Mouse (Mus musculus): ENCODE data around the gene Txndc8. TPM values are rescaled to one million over a fixed set of nuclear protein-coding genes. Genes with fewer than 3 reads are reported as not detected.

The Txndc8 gene
- not detected for total RNA-seq (2021)

DNA sequence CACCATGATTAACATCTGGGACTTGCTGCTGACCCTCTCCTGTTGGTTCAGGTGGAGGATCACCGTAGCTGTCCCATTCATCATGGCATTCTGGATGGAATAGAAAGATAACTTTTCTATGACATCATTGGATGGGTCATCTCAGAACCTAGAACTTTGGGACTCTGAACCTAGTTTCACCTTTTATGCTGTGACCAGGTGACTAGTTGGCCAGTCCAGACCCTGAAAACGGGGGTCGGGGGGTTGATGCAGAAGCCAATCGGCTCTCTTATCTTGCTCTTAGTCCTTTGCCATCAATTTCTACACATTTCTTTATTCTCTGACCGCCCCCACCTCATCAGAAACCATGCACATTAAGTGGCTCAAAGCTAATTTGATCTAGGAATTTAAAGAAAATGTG, at the start of gene Txndc8:
Gene Txndc8 (minus strand): TSS at position 101 of the 400 bp plus-strand sequence.
- DNase-seq: no peak

DNA sequence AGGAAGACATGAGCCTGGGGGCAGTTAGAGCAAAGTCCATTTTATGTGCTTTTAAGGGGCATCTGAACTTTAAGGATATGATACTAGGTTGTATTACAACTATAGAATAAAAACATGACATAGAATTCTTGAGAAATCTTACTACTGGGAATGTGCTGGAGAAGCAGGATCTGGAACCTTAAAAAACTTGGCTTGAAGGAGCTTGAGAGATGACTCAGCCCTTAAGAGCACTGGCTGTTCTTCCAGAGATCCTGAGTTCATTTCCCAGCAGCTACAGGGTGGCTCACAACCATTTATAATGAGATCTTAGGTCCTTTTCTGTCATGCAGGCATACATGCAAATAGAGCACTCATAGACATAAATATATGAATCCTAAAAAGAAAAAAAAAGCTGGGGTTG, 46.7 kb upstream of the Txndc8 start:
- DNase-seq: no peak

DNA sequence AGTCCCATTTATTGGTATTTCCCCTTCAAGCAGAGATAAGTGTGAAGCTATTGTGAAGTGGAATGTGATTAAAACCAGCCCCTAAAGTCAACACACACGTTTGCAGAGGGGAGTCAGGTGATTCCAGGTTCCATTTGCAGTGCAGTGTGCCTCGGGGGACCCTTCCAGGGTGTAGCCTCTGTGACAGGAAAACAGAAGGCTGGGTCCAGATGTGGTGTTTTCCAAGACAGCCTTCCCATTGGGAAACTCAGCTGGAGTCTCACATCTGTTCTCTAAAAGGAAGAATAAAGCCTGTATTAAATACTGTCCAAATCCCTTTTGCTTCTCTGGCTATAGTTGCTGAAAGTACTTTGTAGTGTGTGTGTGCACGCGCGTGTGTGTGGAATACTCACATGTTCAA, 45.5 kb upstream of the Txndc8 start:
- DNase-seq: no peak

DNA sequence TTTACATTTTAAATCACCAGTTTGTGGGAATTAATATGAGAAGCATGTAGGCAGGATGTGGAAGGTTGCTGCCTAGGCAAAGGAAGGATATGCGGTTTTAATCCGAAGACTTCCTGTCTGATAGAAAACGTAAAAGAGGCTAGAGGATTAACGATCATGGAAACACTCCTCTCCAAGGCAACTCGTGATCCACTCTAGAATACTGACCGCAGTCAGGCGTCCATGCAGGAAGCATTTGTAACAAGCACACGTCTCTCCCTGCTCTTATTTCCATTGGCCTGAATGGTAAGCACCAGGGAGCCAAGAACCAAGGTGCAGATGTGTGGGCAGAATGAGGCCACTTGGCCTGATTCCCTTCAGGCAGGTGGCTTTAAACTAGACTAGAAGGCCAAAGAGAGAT, 41.8 kb upstream of the Txndc8 start:
- no peak for DNase-seq

- DNase-seq: no peak
Measured at GRCm38 (mm10) chr4:58050276-58050675, 41.4 kb upstream of the Txndc8 start.

GRCm38 (mm10) chr4:58044833-58045232, 35.9 kb upstream of the Txndc8 start:
- no peak for DNase-seq

DNA sequence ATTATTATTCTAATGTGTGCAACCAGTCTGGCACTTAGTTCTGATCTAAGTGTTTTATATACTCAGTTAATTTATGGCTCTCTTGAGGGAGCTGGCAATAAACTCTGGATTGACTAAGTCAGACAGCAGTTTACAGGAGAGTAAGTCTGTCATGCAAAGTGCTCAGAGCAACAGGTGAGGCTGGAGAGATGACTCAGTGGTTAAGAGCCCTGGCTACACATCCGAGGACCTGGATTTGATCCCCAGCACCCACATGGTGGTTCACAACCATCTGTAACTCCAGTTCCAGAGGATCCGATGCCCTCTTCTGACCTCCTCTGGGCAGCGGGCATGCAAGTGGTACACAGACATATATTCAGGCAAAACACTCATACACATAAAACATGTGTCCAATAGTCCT, 35.4 kb upstream of the Txndc8 start:
- DNase-seq: no peak

DNA sequence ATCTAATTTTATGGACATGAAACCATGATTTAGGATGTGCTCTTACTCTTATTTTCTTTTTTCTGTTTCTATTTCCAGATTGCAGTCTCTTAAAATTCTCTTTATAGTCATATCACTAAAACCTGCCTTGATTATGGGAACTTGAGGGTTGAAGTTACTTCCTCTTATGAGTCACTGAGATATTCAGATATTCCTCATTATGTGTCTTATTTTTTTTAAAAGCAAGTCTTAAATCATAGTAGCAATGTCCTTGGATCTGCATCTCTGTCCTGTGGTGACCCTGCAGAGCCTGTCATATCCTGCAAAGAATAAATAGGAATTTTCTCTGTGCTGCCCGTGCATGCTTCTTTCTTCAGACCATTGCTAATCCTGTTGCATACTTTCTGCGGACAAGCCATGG, 31.2 kb upstream of the Txndc8 start:
- no peak for DNase-seq

- no peak for DNase-seq
Measured at GRCm38 (mm10) chr4:58037096-58037705, 28.3 kb upstream of the Txndc8 start.

DNA sequence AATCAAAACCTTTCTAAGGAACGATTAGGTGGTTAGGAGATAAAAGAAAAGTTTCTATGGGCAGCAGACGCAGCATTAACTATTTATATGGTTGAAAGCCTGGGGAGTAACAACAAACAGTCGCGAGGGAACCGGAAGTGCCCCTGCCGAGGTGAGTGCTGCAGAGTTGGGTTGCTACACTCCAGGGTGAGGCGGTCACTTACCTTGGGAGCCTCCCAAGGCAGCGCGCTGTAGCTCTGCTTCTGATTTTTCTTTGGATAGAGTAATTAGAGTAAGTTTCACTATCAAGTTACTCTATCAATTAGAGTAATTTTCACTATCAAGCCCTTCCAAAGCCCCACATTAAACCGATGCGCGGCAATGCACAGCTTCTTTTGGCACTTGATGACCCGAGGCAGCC, 25.7 kb upstream of the Txndc8 start:
- DNase-seq: no peak

DNA sequence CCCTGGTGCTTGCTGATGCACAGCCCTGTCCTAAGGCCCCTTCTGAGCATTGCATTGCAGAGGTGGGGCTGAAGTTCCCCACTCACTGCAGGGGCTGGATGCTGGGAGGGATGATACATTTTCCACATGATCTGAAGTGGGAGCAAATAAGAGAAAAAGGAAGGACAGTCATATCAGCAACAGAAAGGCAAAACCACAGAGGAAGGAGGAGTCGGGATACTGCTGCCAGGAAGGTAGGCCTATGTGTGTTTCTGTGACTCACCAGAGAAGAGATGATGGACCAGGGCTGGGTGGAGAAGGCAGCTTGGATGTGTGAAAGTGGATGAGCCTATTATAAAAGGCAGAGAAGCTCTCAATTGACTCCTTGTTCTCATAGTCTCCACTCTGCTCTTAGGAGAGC, 23.8 kb upstream of the Txndc8 start:
- no peak for DNase-seq

DNA sequence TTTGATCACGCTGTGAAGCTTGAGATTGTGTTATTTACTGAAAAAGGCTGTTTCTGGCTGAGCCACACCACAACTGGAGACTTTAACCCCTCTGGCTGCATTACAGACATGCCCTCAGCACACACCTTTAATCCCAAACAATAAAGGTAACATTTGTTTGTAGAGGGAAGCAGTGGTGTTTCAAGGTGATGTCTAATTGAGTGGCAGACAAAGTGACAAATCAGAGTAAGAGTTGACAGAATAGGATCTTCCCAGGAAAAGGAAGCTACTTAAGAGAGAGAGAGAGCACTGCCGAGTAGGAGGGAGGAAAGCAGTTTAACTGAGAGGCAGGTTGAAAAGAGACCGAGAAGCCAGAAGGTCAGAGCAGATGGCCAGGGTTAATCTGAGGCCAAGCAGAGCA, 5.4 kb downstream of the Txndc8 start:
- DNase-seq: no peak

DNA sequence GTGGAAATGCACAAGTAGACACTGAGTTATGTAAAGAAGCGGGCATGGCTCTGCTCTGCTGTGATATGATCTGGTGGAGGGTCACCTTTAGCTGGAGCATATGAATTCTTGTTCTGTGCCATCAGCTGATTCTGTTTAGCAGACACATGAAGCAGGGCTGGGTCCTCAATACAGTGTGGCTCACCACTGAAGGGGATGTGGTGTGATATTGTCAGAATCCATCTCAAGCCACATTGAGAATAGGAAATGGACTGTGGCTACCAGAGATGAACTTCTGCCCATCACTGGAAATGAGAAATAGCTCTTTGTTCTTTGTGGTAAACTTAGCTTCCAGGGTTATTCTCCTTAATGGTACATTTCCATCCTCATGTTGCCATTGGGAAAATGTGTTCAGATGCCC, 17.5 kb downstream of the Txndc8 start:
- DNase-seq: no peak

DNA sequence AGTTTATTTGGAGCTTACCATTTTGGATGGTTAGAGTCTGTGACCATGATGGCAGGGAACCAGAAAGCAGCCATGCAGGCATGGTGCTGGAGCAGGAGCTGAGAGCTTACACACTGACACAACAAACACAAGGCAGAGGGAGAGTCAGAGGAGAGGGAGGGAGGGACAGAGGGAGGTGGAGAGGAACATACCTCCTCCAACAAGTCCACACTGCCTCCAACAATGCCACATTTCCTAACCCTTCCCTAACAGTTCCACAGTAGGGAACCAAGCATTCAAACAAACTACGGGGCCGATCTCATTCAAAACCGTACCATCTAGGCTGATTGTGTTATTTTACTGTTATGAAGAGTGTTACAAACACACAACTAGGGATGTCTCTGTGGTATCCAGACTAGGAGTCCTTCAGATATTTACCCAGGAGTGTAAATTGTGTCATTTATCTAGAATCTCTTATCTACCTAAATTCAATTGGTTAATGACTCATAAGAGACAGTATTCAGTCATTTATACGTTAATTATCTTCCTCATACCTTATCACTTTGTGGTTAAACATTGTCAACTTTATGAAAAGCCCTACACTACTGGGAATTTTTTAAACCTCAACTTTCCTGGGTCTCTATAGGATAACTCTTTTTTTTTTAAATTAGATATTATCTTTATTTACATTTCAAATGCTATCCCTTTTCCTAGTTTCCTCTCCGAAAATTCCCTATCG, 34.4 kb downstream of the Txndc8 start:
- no peak for DNase-seq

- no peak for DNase-seq
Measured at GRCm38 (mm10) chr4:57973592-57974268, 35.2 kb downstream of the Txndc8 start.

GRCm38 (mm10) chr4:57970285-57970684, 38.6 kb downstream of the Txndc8 start:
- DNase-seq: no peak

DNA sequence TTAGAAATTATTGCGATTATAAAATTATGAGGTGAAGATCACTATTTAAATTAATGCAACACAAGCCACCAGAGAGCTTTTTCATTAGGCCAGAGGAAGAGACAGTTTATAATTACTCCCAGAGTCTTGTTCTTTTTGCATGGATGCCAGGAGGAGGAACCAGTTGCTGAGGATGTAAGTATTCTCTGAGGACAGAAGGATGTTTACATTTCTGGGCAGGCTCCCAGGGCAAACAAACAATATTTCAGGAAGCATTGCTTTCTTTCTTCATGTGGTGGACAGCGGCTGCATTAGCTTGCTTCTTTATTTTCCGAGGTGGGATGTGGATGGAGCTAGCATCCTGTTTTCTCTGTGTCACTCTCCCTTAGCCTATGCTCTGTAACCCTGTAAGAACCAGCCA, 41.7 kb downstream of the Txndc8 start:
- DNase-seq: no peak

GRCm38 (mm10) chr4:57965516-57965915, 43.4 kb downstream of the Txndc8 start:
- DNase-seq: no peak

DNA sequence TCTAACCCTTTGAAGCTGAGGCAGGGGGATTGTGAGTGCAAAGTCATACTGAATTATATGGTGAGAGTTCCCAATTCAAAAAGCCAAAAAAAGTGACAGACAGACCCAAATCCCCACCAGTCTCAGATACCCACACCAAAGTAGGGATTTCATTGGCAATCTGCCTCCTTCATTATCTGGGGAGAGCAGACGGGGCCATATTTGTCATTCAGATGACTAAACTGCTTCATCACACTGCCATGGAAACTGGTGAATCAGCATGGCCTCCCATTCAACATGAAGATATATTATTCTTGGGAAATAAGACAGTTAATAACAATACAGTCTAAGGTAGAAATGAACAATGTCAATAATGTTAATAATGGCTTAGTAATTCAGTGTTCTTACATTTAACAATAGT, 44.8 kb downstream of the Txndc8 start:
- no peak for DNase-seq

DNA sequence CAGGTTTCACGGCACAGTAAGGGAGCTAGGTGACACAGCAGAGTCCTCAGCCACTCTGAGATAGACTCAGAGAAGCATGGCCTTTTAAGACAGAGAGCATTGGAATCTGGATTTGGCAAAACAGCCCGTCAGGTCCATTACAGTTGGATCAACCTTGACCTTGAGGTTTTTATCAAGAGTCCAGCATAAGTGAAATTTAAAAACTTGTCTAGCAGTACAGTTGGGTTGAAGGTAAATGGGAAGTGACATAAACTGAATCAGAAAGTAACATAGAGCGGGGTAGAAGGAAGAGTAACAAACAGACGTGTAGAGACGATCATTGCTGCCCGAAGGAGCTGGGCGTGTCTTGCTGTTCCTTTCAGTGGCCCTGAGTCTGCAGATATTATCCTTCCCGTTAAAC, 49.9 kb downstream of the Txndc8 start:
- DNase-seq: no peak

- no peak for DNase-seq
Measured at GRCm38 (mm10) chr4:57958098-57958497, 50.8 kb downstream of the Txndc8 start.

DNA sequence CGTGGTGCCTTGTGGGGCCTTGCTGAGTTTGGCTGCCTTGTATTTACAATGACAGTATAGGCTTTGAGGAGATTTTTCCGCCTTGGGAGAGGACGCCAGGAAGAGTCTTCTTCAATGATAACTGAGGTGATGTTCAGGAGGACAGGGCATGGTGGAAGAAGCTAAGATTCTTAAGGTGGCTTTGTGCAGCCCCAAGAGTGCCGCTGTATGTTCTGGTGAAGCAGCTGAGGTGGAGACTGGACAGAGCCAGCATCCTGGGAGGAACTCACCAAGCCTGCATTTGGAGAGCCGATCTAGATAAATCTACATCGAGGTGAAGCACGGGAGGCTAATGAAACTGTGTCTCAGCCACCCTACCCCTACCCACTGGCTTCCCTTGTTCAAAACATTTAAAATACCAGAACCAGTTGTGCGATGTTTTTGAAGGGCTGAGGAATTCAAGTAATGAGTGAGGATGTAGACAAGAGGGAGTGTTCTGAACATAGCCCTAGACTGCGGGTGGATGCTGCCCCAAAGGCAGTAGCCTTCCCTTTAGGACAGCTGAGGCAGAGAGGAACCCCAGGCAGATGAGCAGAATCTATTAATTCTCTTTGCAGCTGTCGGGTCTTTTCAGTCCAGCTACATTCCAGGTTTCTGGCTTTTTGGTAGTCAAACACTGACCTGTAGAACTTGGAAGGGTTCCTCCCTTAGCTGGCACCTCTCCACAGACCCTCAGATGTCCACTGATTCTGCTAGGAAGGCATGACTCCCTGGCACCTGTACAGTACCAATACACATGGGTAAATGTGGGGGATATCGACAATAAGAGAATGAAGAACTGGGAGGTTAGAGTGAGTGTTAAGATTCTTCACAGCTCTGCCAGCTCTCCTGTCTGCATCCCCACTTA, 51.5 kb downstream of the Txndc8 start:
- DNase-seq: no peak

All from layer of hippocampus, postnatal 36 days (tissue).